Mouse (Mus musculus) left cerebral cortex, adult 2 months (tissue): ENCODE data around the gene BC147527. TPM values are rescaled to one million over a fixed set of nuclear protein-coding genes. Genes with fewer than 3 reads are reported as not detected.
"Not testable (repeated sequence)": the region's sequence is repeated elsewhere in the genome, so short reads cannot be mapped to it uniquely, and the experiment has no call there.

Source experiments
- DNase-seq, 2 experiments: peaks; one replicate each; pipeline ENCODE4 v3.0.0; 2021 to 2022; ENCODE audit warnings: low spot score in 2 of 2, mixed read lengths in 1 of 2; ENCODE audit errors: extremely low spot score in 1 of 2
- H3K27ac ChIP-seq: fragments of 200-600 bp; 2 replicates; pipeline ENCODE4 v1.8.1; 2022
- H3K4me3 ChIP-seq: fragments of 200-600 bp; 2 replicates; pipeline ENCODE4 v1.8.1; 2022
- CTCF ChIP-seq: fragments of 200-600 bp; IDR thresholded peaks from 2 replicates; pipeline ENCODE4 v1.8.1; 2022; ENCODE audit warnings: antibody characterized with exemption, mild to moderate bottlenecking, moderate library complexity
- intact Hi-C: fragments of 180-260 bp; cut with DNase I; formaldehyde crosslinking; loops from one replicate; pipeline ENCODE4 v1.15.1; 2025
- long read RNA-seq, 2 experiments: library from polyadenylated mRNA; stranded (forward); transcript quantifications; one replicate each; pipeline ENCODE4 v2.0.0; 2021; ENCODE audit warnings: borderline mapping rate in 2 of 2
- total RNA-seq, 2 experiments: library from RNA; stranded (reverse); gene quantifications; 2 replicates each; pipeline ENCODE4 v1.2.3; 2021

Gene BC147527
- not detected for total RNA-seq
- long read RNA-seq, experiment 1: 0 reads
- long read RNA-seq, experiment 2: 0 reads

GRCm38 (mm10) chr13:120299991-120300442 lies at the start of gene BC147527:
Gene BC147527, plus strand, starts transcription at chr13:120300392.
- no peak within 1 kb of the TSS for H3K4me3 ChIP-seq
- TF ChIP-seq CTCF: no peak
- H3K27ac ChIP-seq: no peak within 1 kb of the TSS
- intact Hi-C loops: no loop called here
- no peak for DNase-seq

DNA sequence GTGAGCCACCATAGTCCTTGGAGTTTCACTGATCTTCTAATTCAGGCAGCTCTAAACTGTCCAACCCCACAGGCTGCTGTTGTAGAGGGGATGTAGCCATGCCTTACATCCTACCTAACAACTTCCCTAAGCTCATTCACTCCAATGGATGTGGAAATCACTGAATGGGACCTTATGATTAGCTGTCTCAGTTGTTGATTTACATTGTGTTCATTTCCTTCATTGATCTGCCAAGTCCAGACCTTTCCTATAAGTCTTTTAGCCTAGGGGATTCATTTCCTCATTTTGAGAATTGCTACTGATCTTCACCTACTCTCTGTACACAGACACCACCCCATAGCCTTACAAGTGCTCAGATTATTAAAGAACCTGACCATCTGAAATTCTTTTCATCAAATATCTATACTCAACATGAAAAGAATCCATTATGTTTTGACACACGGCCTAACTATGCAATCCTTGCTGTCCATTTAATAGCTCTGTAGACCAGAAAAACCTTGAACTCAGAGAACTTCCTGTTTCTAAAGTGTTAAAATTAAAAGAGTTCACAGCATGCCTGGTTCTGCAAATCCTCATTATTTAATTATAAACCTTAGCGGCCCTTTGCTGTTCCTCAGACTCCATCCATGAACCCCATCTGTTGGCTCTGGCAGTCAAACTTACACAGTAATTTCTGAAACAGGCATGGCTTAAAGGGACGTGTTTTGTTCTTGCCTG lies 48.8 kb upstream of the BC147527 start:
- DNase-seq, H3K4me3 ChIP-seq, intact Hi-C loops, H3K27ac ChIP-seq: not testable (repeated sequence)

GRCm38 (mm10) chr13:120258817-120259658 lies 41.2 kb upstream of the BC147527 start:
- H3K27ac ChIP-seq, DNase-seq, intact Hi-C loops, H3K4me3 ChIP-seq: not testable (repeated sequence)

GRCm38 (mm10) chr13:120259718-120260117 lies 40.5 kb upstream of the BC147527 start:
- intact Hi-C loops, H3K27ac ChIP-seq, DNase-seq, H3K4me3 ChIP-seq: not testable (repeated sequence)

- H3K27ac ChIP-seq, DNase-seq, H3K4me3 ChIP-seq, intact Hi-C loops: not testable (repeated sequence)
Observed at GRCm38 (mm10) chr13:120262870-120263269, 37.3 kb upstream of the BC147527 start, which contains the start of gene AF067061. Gene AF067061, plus strand, starts transcription at chr13:120263114.

DNA sequence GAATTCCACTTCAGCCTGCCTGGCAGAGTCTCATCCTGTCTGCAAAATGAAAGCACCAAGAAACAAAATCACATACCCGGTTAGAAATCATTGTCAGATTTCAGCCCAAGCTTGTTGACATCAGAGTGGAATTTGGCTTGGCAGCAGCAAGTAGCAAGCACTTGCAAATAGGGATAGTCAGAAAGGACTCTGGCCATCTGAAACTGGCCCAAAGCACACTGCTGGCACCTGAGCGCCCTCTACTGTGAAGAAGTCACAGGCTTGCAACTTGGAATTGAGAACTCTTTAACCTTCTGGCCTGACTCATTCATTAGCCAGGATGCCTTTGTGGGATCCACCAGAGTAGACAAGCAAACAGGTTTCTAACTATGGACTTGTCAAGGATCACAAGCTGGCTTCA lies 22.4 kb upstream of the BC147527 start:
- DNase-seq, H3K27ac ChIP-seq, intact Hi-C loops, H3K4me3 ChIP-seq: not testable (repeated sequence)

DNA sequence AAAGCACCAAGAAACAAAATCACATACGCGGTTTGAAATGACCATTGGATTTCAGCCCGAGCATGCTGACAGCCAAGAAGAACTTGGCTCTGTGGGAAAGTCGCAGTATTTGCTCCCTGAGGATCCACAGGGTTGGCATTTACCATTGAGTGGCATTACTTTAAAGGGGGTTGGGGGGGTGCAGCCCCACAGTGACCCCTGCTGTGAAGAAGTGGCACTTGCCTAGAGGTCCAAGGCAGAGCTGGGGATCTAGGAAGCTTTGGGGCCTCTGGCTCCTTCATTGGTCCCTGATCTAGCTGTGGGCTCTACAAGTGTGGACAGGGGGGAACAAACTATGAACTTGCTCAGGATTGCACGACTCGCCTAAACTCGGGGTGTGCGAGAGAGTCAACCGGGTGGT lies 21.4 kb upstream of the BC147527 start:
- TF ChIP-seq CTCF: no peak
- no peak for DNase-seq
- Histone ChIP-seq H3K27ac (no peak overlapping the region), H3K4me3 (no peak overlapping the region)
- intact Hi-C loops: no loop called here

GRCm38 (mm10) chr13:120299324-120299894 lies 783 bp upstream of the BC147527 start:
- no peak for DNase-seq
- H3K27ac ChIP-seq: no peak overlapping the region
- intact Hi-C loops: no loop called here
- H3K4me3 ChIP-seq: no peak overlapping the region
- no peak for TF ChIP-seq CTCF

DNA sequence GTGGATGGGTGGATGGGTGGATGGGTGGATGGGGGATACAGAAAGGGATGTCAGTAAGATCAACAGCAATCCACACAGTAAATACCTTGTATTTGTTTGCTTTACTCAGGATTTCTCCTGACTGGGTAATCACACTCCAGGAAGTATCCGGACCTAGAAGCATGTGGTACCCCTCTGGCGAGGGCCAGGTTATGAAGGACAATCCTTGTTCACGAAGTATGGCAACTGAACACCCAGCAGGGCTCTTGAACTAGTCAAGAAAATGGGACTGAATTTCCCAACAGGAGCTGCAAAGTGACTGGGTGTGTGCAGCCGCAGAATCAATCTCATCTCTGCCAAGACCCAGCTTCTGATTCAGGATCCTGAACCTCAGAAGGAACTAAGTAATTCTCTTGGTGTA lies 661 bp downstream of the BC147527 start:
- TF ChIP-seq CTCF: no peak
- Histone ChIP-seq H3K4me3 (no peak overlapping the region), H3K27ac (no peak overlapping the region)
- DNase-seq: no peak
- intact Hi-C loops: no loop called here

GRCm38 (mm10) chr13:120310749-120311148 lies 10.6 kb downstream of the BC147527 start:
- DNase-seq: no peak
- Histone ChIP-seq H3K27ac (no peak overlapping the region), H3K4me3 (no peak overlapping the region)
- intact Hi-C loops: no loop called here
- no peak for TF ChIP-seq CTCF

DNA sequence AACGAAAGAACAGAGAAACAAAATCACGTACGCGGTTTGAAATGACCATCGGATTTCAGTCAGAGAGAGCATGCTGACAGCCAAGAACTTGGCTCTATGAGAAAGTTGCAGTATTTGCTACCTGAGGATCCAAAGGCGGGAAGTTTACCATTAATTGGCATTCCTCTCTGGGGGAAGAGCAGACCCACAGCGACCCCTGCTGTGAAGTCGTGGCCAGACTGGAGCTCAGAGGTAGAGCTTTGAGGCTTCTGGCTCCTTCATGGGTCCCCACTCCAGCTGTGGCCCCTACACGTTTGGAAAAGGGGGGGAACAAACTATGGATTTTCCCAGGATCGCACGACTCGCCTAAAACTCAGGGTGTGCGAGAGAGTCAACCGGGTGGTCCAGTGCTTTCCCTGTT lies 13.4 kb downstream of the BC147527 start:
- no peak; the same call in 1 of the 2 replicates for TF ChIP-seq CTCF
- intact Hi-C loops: no loop called here
- DNase-seq: no peak
- H3K4me3 ChIP-seq: no peak overlapping the region
- H3K27ac ChIP-seq: no peak overlapping the region

- H3K4me3 ChIP-seq, H3K27ac ChIP-seq, DNase-seq, intact Hi-C loops: not testable (repeated sequence)
Observed at GRCm38 (mm10) chr13:120316578-120316977, 16.4 kb downstream of the BC147527 start, which contains the start of gene Tcstv3. Gene Tcstv3, plus strand, starts transcription at chr13:120316878.
